Mouse (Mus musculus) embryonic fibroblast, embryonic 13.5 days (primary cell): ENCODE measurements around the gene Krtcap2. TPM values are rescaled to one million over a fixed set of nuclear protein-coding genes. Genes with fewer than 3 reads are reported as not detected.
"Not testable (repeated sequence)": the region's sequence is repeated elsewhere in the genome, so short reads cannot be mapped to it uniquely, and the experiment has no call there.

Experiments
- H3K27ac ChIP-seq: 2 replicates; pipeline ENCODE4 v1.5.1; 2012; ENCODE audit warnings: low read length, control low read depth, inconsistent platforms; ENCODE audit not compliant: insufficient read depth
- H3K4me1 ChIP-seq: 2 replicates; pipeline ENCODE4 v1.6.1; 2011; ENCODE audit warnings: low read length; ENCODE audit not compliant: control insufficient read depth, insufficient read depth
- H3K4me3 ChIP-seq: 2 replicates; pipeline ENCODE4 v1.5.1; 2011; ENCODE audit warnings: mild to moderate bottlenecking, control low read depth, low read length; ENCODE audit not compliant: insufficient read depth
- CTCF ChIP-seq: IDR thresholded peaks from 2 replicates; pipeline ENCODE4 v1.5.1; 2011; ENCODE audit warnings: mild to moderate bottlenecking, control low read depth, low read length, moderate library complexity, borderline replicate concordance; ENCODE audit not compliant: insufficient read depth
- POLR2A ChIP-seq: IDR thresholded peaks from 2 replicates; pipeline ENCODE4 v1.6.1; 2011; ENCODE audit warnings: low read depth, mild to moderate bottlenecking, control low read depth, low read length, moderate library complexity
- polyA plus RNA-seq: library from polyadenylated mRNA; stranded (reverse); fragments of >200 nt; gene quantifications from 2 replicates; pipeline ENCODE4 v1.2.4, GENCODE M21; 2011; ENCODE audit warnings: low read depth; ENCODE audit not compliant: missing spikeins, insufficient read length

The Krtcap2 gene
- polyA plus RNA-seq, 1 experiment: 289 TPM

DNA sequence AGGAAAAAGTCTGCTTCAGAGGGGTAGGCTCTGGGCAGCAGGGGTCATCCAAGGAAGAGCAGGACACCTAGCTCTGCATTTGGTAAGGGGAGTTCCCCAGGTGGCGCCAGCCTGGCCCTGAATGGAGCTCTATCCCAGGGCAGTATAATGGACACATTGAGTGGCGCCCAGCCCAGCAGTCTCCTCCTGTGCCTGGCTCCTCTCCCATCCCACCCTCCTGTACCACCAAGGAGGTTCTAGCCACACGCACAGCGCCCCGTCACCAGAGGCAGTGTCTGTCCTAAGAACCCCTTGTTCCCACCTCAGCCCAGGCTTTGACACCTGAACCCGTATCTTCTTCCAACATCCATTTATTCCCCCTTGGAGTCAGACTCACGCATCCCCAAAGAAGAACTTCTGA lies 36.0 kb upstream of the Krtcap2 start:
- no peak for TF ChIP-seq CTCF
- TF ChIP-seq POLR2A: no peak
- Histone ChIP-seq H3K4me3 (no peak overlapping the region), H3K4me1 (peaks cover 5% of the 10 kb centered on the region; the same call in 1 of the 2 replicates), H3K27ac (no peak overlapping the region)

DNA sequence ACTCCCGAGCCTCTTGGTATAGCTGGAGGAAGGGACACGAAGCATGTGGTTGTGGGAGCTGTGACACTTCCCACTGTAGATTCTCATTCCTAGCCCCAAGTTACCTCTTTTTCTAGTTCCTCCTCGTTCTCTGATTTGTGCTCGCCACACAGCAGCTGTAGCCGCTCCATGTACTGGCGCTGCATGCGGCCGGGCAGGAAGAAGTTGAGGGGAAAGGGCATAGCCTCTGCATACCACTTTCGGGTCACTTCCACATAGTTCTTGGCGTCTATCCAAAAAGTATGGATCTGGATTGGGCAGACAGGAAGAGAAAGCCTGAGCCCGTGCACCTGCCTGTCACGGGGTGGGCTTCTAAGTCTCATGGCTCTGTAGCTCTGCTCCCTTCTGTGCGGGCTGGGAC lies 35.6 kb upstream of the Krtcap2 start:
- H3K4me1 ChIP-seq: peaks cover 5% of the 10 kb centered on the region; the same call in 1 of the 2 replicates
- H3K4me3 ChIP-seq: no peak overlapping the region
- TF ChIP-seq CTCF (no peak), POLR2A (no peak)
- no peak overlapping the region for H3K27ac ChIP-seq

DNA sequence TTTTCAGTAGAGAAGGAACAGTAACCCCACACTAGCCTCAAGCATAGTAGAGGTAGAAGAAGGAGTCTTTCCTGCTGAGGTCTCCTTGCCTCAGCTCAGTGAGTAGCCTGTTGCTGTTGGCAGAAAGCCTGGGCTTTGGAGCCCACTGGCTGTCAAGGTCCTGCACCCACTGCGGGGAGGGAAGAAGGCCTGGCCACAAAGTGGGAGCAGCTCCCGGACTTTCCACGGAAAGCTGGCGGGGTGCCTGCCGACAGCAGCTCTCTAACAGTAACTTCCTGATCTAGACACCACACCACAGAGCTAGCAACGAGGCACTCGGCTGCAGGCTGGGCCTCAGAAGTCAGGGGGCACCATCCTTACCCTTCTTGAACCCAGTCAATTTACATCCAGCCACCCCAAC lies 35.0 kb upstream of the Krtcap2 start:
- TF ChIP-seq CTCF (no peak), POLR2A (0 out of 2 replicates have a peak, but pooled peaks have one; percentile 4)
- Histone ChIP-seq H3K27ac (no peak overlapping the region), H3K4me3 (no peak overlapping the region), H3K4me1 (peaks cover 5% of the 10 kb centered on the region; the same call in 1 of the 2 replicates)

DNA sequence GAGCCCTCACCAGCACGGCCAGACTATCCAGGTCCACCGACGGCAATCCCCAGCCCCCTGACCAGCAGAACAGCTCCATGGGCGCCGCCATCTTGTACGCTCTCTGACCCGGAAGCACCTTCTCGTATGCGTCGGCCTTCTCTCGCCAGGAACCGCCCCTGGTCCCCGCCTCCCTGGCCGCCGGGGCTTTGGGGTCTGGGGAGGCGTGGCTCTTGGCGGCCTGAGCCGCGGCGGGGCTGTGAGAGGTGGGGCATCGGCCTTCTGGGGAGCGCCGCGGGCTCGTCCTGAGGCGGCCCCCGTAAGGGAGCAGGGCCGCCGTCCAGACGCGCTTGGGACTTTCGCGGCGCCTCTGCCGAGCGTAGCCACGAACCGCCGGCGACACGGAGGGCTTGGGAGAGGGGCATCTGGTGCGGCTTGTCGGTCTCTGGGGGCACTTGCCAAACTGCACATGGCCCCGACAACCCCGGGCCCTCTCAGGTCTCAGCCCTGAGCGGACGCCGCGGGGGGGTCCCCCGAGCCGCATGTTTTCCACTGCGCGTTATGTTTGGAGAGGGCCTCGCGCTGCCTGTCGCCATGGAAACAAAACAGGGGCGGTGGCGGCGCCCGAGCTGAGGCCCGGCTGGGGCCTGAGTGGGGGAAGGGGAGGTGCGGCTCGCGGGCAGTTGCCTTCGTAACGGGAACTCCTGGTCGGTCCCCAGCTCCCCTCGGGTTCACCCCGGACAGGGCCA lies 31.8 kb upstream of the Krtcap2 start:
- peak overlapping the region; percentile 97 for H3K27ac ChIP-seq
- TF ChIP-seq POLR2A: peak; percentile 63
- TF ChIP-seq CTCF: no peak
- peaks cover 5% of the 10 kb centered on the region; the same call in 1 of the 2 replicates for H3K4me1 ChIP-seq
- H3K4me3 ChIP-seq: peak overlapping the region; percentile 96

DNA sequence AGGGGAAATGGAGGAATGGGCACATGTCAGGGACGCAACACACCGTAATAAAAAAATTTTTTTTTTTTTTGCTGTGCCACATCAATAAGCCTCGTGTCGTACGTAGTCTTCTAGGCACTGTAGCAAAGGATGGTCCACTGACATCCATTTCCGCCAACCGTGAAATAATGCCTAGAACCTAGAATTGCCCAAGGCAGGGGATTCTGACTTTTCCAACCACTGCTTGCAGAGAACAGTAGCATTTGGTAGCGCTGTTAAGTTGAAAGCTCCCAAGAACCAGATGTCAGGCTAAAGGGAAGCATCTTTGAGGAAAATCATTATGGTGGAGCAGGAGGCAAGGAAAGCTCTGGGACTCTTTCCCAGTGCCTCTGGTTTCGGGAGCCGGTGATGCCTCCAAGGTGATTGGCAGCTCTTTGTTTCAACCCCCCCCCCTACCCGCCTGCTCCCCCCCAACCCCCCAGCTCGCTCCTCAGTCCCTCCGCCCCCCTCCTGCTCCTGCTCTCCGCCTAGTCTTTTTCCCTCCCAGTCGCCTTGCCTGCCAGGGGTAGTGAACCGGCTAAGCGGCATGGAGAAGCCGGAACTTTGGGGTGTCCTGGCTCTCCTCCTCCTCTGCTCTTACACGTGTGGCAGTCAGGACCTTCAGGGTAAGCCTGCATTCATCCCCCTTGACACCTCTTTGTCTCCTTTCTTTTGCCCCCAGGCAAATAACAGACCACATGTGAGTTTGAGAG lies 30.9 kb upstream of the Krtcap2 start, which contains the start of gene Thbs3:
Thbs3 (plus strand) TSS at position 500 of the 731 bp plus-strand sequence.
- peak within 1 kb of the TSS; percentile 96 for H3K4me3 ChIP-seq
- peaks cover 5% of the 10 kb centered on the region; the same call in 1 of the 2 replicates for H3K4me1 ChIP-seq
- peak within 1 kb of the TSS; percentile 97 for H3K27ac ChIP-seq
- TF ChIP-seq POLR2A (peak; percentile 64; the same call in 1 of the 2 replicates), CTCF (no peak)

DNA sequence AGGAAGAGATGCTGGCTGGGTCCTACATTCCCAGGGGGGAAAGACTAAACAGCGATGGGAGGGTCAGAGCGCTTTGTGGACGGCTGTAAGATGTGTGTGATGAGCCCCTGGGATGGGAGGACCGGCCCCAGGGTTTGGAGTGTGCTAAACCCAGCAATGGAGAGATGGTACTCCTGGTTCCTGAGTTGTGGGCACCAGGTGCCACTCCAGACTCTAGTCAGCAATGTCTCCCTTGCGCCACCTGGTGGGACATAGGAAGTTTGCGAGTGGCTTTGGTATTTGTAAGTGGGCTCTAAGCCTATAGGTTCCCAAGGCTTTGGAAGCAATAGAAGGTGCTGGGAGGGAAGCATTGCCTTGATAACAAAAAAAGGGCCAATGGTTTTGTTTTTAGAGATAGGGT lies 29.9 kb upstream of the Krtcap2 start:
- Histone ChIP-seq H3K4me1 (peaks cover 5% of the 10 kb centered on the region; the same call in 1 of the 2 replicates), H3K4me3 (peak overlapping the region; percentile 45), H3K27ac (no peak overlapping the region)
- TF ChIP-seq POLR2A (no peak), CTCF (peak; percentile 81; the same call in 1 of the 2 replicates)

DNA sequence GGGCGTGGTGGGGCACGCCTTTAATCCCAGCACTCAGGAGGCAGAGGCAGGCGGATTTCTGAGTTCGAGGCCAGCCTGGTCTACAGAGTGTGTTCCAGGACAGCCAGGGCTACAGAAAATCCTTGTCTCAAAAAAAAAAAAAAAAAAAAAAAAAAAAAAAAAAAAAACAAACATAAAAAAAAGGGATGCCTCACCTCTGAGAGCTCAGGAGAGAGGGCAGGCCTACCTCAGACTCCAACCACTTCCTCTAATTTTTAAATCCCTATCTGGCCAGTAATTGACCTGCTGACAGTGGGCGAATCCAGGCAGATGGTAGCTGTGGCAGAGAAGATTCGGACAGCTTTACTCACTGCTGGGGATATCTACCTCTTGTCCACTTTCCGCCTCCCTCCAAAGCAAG lies 29.4 kb upstream of the Krtcap2 start:
- not testable (repeated sequence) for H3K27ac ChIP-seq, H3K4me1 ChIP-seq, H3K4me3 ChIP-seq

DNA sequence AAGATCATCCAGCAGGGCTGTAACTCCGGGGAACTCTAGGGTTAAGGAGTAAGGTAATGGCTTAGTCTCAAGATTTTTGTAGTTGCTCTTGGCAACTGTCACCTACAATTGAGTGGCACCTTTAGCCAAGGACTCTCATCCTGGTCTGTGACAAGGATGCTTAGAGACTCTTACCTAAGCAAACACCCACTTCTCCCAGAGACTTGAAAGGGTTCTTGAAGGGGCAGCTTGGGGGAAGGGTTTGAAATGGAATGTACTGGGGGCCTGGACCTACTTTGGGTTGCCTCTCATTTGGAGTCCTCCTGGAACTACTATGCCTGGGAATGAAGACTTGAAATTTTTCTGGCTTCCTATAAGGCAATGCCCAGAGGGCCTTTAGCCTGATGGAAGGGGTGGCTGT lies 27.5 kb upstream of the Krtcap2 start:
- Histone ChIP-seq H3K4me1 (no peaks in the 10 kb centered on the region), H3K27ac (no peak overlapping the region), H3K4me3 (no peak overlapping the region)
- TF ChIP-seq CTCF (no peak), POLR2A (no peak)

DNA sequence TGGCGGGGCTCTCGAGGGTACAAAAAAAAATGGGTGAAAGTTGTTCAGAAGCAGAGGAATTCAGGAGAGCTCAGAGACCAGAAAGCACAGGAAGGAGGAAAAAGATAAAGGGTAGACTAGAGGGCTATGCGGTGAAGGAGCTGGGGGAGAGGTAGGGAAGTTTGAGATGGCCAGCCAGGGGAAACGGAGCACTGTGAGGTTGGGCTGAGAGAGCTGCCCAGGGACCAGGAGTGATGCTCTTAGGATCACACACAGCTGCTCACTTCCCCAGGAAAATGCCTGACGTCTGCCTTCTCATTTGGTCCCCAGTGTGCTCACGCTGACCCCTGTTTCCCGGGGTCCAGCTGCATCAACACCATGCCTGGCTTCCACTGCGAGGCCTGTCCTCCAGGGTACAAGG lies 26.2 kb upstream of the Krtcap2 start:
- Histone ChIP-seq H3K4me1 (no peaks in the 10 kb centered on the region), H3K27ac (no peak overlapping the region), H3K4me3 (no peak overlapping the region)
- TF ChIP-seq CTCF (no peak), POLR2A (no peak)

DNA sequence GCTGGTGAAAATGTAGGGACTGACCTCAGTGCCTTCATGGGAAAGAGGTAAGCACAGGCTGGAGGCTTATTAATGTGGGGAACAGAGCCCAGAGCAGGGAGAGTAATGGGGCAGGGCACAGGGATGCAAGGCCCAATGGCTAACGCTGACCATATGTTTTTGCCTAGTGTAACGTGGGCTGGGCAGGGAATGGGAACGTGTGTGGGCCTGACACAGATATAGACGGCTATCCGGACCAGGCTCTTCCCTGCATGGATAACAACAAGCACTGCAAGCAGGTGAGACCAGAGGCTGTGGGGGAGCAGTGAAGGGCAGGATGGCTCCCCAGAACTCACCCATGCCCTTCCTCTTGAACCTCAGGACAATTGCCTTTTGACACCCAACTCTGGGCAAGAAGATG lies 24.6 kb upstream of the Krtcap2 start:
- Histone ChIP-seq H3K4me3 (no peak overlapping the region), H3K4me1 (0 out of 2 replicates have a peak, but pooled peaks cover 2% of the 10 kb centered on the region), H3K27ac (no peak overlapping the region)
- TF ChIP-seq CTCF: no peak
- TF ChIP-seq POLR2A: no peak
